Mouse (Mus musculus): ENCODE measurements around the gene Rad54l2. TPM values are rescaled to one million over a fixed set of nuclear protein-coding genes. Genes with fewer than 3 reads are reported as not detected.

The Rad54l2 gene
- polyA plus RNA-seq, 1 experiment from 2014 or later, result 9.0 TPM

GRCm38 (mm10) chr9:106783554-106783953 is 5.4 kb downstream of the Rad54l2 start:
- no peak overlapping the region for H3K4me3 ChIP-seq
- WGBS, result 96% methylated on average over 2 of the region's 2 CpGs
- no peak overlapping the region for H3K4me2 ChIP-seq
- H3K9me3 ChIP-seq, result no peaks in the 10 kb centered on the region
- H3K27ac ChIP-seq, result no peak overlapping the region
- no peaks in the 10 kb centered on the region for H3K27me3 ChIP-seq (replicated peaks)
- ATAC-seq (replicated peaks), result no peak
- H3K36me3 ChIP-seq (replicated peaks), result no peaks in the 10 kb centered on the region
- peaks cover 23% of the 10 kb centered on the region for H3K4me1 ChIP-seq
- H3K9ac ChIP-seq, result no peak overlapping the region

GRCm38 (mm10) chr9:106780086-106780485 is 8.9 kb downstream of the Rad54l2 start:
- Histone ChIP-seq H3K36me3 (replicated peaks) (no peaks in the 10 kb centered on the region), H3K4me1 (no peaks in the 10 kb centered on the region), H3K27ac (no peak overlapping the region), H3K9me3 (no peaks in the 10 kb centered on the region), H3K27me3 (replicated peaks) (no peaks in the 10 kb centered on the region), H3K9ac (no peak overlapping the region), H3K4me2 (no peak overlapping the region), H3K4me3 (no peak overlapping the region)
- no peak for ATAC-seq (replicated peaks)
- WGBS, result 88% methylated on average over 3 of the region's 3 CpGs

DNA sequence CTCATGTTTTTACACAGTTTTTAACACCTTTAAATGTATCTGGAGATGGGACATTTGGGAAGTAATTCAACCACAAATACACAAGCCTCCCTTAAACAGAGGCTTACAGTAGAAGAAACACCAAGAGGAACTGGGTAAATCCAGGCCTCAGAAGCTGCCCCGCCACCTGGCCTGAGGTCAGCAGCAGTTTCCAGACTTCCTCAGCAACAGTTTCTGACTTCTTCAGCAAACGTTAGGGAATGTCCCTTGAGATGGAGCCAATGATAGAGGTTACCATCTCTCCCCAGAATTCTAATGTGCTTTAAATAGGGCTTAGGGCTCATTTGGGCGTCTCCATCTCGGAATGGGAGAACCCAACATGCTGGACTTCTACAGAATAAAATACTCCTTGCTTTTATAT is 10.7 kb downstream of the Rad54l2 start:
- Histone ChIP-seq H3K4me3 (no peak overlapping the region), H3K9ac (no peak overlapping the region), H3K27me3 (replicated peaks) (no peaks in the 10 kb centered on the region), H3K27ac (no peak overlapping the region), H3K4me1 (no peaks in the 10 kb centered on the region), H3K4me2 (no peak overlapping the region), H3K36me3 (replicated peaks) (no peaks in the 10 kb centered on the region), H3K9me3 (no peaks in the 10 kb centered on the region)
- no peak for ATAC-seq (replicated peaks)
- WGBS, result 89% methylated on average over 4 of the region's 4 CpGs

- 87% methylated on average over 3 of the region's 3 CpGs for WGBS
- Histone ChIP-seq H3K9ac (no peak overlapping the region), H3K27ac (no peak overlapping the region), H3K36me3 (replicated peaks) (no peaks in the 10 kb centered on the region), H3K4me2 (no peak overlapping the region), H3K4me1 (no peaks in the 10 kb centered on the region), H3K27me3 (replicated peaks) (no peaks in the 10 kb centered on the region), H3K9me3 (no peaks in the 10 kb centered on the region), H3K4me3 (no peak overlapping the region)
- ATAC-seq (replicated peaks), result no peak
These were observed 11.6 kb downstream of the Rad54l2 start for GRCm38 (mm10) chr9:106777423-106777822.

DNA sequence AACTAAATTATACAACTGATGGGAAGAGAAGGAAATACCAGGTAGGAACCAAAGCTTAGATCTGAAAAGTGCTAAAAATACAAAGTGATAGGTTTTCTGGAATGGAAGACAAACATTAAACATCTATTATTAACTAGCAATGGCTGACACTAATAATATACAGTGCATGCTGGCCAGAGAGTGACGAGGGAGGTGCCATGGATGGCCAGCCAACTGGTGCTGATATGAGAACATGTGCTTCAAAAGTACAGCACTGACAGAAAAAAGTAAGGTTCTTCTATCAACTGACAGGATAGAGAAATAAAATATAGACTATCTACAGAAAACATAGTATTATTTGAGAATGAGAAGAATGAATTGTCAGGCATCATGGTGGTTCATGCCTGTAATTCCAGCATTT is 12.9 kb downstream of the Rad54l2 start:
- no peaks in the 10 kb centered on the region for H3K27me3 ChIP-seq (replicated peaks)
- ATAC-seq (replicated peaks), result no peak
- 90% methylated on average over 1 of the region's 1 CpGs for WGBS
- no peak overlapping the region for H3K4me2 ChIP-seq
- H3K27ac ChIP-seq, result no peak overlapping the region
- H3K4me3 ChIP-seq, result no peak overlapping the region
- H3K36me3 ChIP-seq (replicated peaks), result no peaks in the 10 kb centered on the region
- H3K9me3 ChIP-seq, result no peaks in the 10 kb centered on the region
- no peak overlapping the region for H3K9ac ChIP-seq
- H3K4me1 ChIP-seq, result no peaks in the 10 kb centered on the region

DNA sequence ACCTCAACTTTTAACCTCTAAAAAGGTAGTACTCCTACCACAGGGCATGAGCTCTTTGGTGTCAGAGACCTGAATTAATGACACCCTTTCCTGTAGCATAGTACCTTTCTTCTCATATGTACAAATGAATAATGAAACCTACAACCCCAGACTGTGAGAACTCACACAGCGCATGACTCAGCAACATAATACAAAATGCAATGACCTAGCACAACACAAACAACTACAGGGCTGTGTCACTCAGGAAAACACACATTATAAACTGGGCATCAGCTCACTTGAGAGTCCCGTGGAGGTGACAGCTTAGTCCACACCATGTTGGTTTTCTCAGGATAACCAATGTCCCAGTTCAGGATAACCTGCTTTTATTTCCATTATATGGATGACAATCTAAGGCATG is 17.2 kb downstream of the Rad54l2 start:
- no peaks in the 10 kb centered on the region for H3K36me3 ChIP-seq (replicated peaks)
- 93% methylated on average over 2 of the region's 2 CpGs for WGBS
- ATAC-seq (replicated peaks), result no peak

DNA sequence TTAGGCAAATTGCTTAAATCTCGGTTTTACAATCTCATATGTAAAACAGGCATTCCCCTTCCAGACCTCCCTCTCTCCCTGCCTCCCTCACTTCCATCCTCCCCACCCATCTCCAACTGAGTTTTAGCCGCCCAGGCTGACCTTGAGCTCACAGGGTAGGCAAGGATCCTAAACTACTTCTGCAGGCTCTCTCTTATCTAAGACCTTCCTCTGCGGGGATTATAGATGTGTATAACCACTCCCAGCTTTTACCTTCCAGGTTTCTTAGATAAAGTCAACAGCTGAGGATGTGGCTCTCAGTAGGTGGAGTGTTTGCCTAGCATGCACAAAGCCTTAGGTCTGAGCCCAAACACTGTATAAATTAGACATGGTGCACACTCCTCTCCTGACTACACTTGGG is 18.8 kb downstream of the Rad54l2 start:
- H3K4me2 ChIP-seq, result no peak overlapping the region
- 84% methylated on average over 3 of the region's 3 CpGs for WGBS
- H3K9me3 ChIP-seq, result no peaks in the 10 kb centered on the region
- no peak overlapping the region for H3K27ac ChIP-seq
- H3K4me1 ChIP-seq, result no peaks in the 10 kb centered on the region
- H3K9ac ChIP-seq, result no peak overlapping the region
- no peak overlapping the region for H3K4me3 ChIP-seq
- H3K36me3 ChIP-seq (replicated peaks), result no peaks in the 10 kb centered on the region
- H3K27me3 ChIP-seq (replicated peaks), result no peaks in the 10 kb centered on the region
- no peak for ATAC-seq (replicated peaks)

More for the DNA sequence above, 17.2 kb downstream of the Rad54l2 start:
- no peaks in the 10 kb centered on the region for H3K9me3 ChIP-seq
- no peak overlapping the region for H3K27ac ChIP-seq
- H3K4me2 ChIP-seq, result no peak overlapping the region
- no peak overlapping the region for H3K4me3 ChIP-seq
- no peaks in the 10 kb centered on the region for H3K27me3 ChIP-seq (replicated peaks)
- no peak overlapping the region for H3K9ac ChIP-seq
- no peaks in the 10 kb centered on the region for H3K4me1 ChIP-seq

DNA sequence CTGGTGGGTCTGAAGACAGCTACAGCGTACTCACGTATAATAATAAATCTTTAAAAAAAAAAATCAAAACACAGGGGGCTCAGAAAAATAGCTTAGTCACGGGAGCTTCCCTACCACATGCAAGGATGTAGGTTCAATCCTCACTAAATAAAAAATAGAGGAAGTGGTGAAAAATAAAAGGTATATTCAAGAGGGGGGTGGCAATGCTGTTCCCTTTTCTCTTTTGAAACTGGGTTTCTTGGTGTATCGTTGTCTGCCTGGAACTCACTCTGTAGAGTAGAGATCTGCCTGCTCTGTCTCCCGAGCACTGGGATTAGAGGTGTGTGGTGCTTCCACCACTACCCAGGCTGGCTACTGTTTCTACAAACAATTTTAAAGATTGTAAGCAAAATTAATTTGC is 19.2 kb downstream of the Rad54l2 start:
- 95% methylated on average over 5 of the region's 5 CpGs for WGBS
- Histone ChIP-seq H3K36me3 (replicated peaks) (no peaks in the 10 kb centered on the region), H3K4me3 (no peak overlapping the region), H3K9me3 (no peaks in the 10 kb centered on the region), H3K4me1 (no peaks in the 10 kb centered on the region), H3K27me3 (replicated peaks) (no peaks in the 10 kb centered on the region), H3K9ac (no peak overlapping the region), H3K27ac (no peak overlapping the region), H3K4me2 (no peak overlapping the region)
- ATAC-seq (replicated peaks), result no peak

- Histone ChIP-seq H3K4me1 (no peaks in the 10 kb centered on the region), H3K27me3 (replicated peaks) (no peaks in the 10 kb centered on the region), H3K9ac (no peak overlapping the region), H3K4me2 (no peak overlapping the region), H3K4me3 (no peak overlapping the region), H3K27ac (no peak overlapping the region), H3K9me3 (no peaks in the 10 kb centered on the region), H3K36me3 (replicated peaks) (no peaks in the 10 kb centered on the region)
- ATAC-seq (replicated peaks), result no peak
- 97% methylated on average over 9 of the region's 9 CpGs for WGBS
These were observed 32.6 kb downstream of the Rad54l2 start for GRCm38 (mm10) chr9:106756421-106756820.

DNA sequence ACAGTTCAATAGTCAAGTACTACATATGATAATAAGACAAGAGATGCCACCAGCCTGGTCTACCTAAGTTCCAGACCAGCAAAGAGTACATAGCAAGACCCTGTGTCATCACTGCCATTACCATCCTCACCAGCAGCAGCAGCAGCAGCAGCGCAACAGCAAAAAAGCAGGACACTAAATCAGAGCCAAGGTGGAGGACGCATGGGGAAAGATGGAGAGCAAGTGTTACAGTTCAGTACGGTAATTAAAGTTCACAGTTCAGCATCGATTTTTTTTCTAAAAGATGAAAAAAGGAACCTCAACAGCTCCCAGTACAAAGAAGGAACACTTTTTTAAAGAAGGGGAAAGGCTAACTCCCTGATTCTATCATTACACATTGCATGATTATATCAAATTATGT is 33.2 kb downstream of the Rad54l2 start:
- no peaks in the 10 kb centered on the region; the same call in 1 of the 2 replicates for H3K36me3 ChIP-seq (replicated peaks)
- no peaks in the 10 kb centered on the region for H3K27me3 ChIP-seq (replicated peaks)
- no peak overlapping the region for H3K4me3 ChIP-seq
- no peak overlapping the region for H3K9ac ChIP-seq
- H3K27ac ChIP-seq, result no peak overlapping the region
- no peak overlapping the region for H3K4me2 ChIP-seq
- no peaks in the 10 kb centered on the region for H3K4me1 ChIP-seq
- ATAC-seq (replicated peaks), result no peak
- H3K9me3 ChIP-seq, result no peaks in the 10 kb centered on the region
- WGBS, result 96% methylated on average over 4 of the region's 4 CpGs

DNA sequence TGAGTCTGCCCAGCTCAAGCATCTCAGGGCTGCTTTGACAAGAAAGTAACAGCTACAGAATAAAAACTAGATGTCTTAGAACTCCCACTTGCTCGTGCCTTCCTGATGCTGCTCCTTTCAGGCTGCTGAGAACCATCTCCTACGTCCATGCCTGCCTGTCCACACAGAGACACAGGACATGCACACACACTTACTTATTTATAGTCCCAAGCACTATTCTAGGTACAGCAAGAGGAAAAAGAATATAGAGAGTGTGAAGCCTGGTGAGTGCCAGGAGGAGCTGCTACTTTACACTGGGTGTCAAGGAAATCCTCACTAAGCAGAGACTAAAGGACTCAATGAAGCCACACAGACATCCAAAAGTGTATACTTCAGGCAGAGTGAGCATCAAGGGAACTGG is 34.7 kb downstream of the Rad54l2 start:
- Histone ChIP-seq H3K4me2 (no peak overlapping the region), H3K27me3 (replicated peaks) (no peaks in the 10 kb centered on the region), H3K36me3 (replicated peaks) (peaks cover 1% of the 10 kb centered on the region), H3K9ac (no peak overlapping the region), H3K4me1 (no peaks in the 10 kb centered on the region), H3K4me3 (no peak overlapping the region), H3K27ac (no peak overlapping the region), H3K9me3 (no peaks in the 10 kb centered on the region)
- ATAC-seq (replicated peaks), result no peak
- WGBS, result 99% methylated on average over 2 of the region's 2 CpGs

- H3K4me2 ChIP-seq, result no peak overlapping the region
- H3K9me3 ChIP-seq, result no peaks in the 10 kb centered on the region
- no peak overlapping the region for H3K27ac ChIP-seq
- peaks cover 3% of the 10 kb centered on the region for H3K36me3 ChIP-seq (replicated peaks)
- H3K4me1 ChIP-seq, result no peaks in the 10 kb centered on the region
- no peak overlapping the region for H3K9ac ChIP-seq
- H3K27me3 ChIP-seq (replicated peaks), result no peaks in the 10 kb centered on the region
- H3K4me3 ChIP-seq, result no peak overlapping the region
- 92% methylated on average over 5 of the region's 5 CpGs for WGBS
- no peak for ATAC-seq (replicated peaks)
These were observed 36.9 kb downstream of the Rad54l2 start for GRCm38 (mm10) chr9:106752135-106752534.

GRCm38 (mm10) chr9:106739962-106740361 is 49.0 kb downstream of the Rad54l2 start:
- WGBS, result 94% methylated on average over 1 of the region's 1 CpGs

GRCm38 (mm10) chr9:106739056-106739455 is 49.9 kb downstream of the Rad54l2 start:
- H3K9me3 ChIP-seq, result no peaks in the 10 kb centered on the region
- WGBS, result 89% methylated on average over 1 of the region's 1 CpGs
- H3K4me1 ChIP-seq, result no peaks in the 10 kb centered on the region
- no peaks in the 10 kb centered on the region for H3K36me3 ChIP-seq (replicated peaks)
- H3K4me2 ChIP-seq, result no peak overlapping the region
- no peak overlapping the region for H3K4me3 ChIP-seq
- no peak overlapping the region for H3K27ac ChIP-seq
- no peak overlapping the region for H3K9ac ChIP-seq
- no peaks in the 10 kb centered on the region for H3K27me3 ChIP-seq (replicated peaks)
- ATAC-seq (replicated peaks), result no peak

More at GRCm38 (mm10) chr9:106739962-106740361, 49.0 kb downstream of the Rad54l2 start:
- H3K4me1 ChIP-seq, result no peaks in the 10 kb centered on the region
- ATAC-seq (replicated peaks), result no peak
- no peaks in the 10 kb centered on the region for H3K36me3 ChIP-seq (replicated peaks)
- H3K4me3 ChIP-seq, result no peak overlapping the region
- no peak overlapping the region for H3K9ac ChIP-seq
- no peaks in the 10 kb centered on the region for H3K9me3 ChIP-seq
- no peaks in the 10 kb centered on the region for H3K27me3 ChIP-seq (replicated peaks)
- H3K4me2 ChIP-seq, result no peak overlapping the region
- H3K27ac ChIP-seq, result no peak overlapping the region
